Mouse (Mus musculus) testis, adult 2 months (tissue): ENCODE results near the gene Cdc25a.

Experiments
- CTCF ChIP-seq: fragments of 200-500 bp; IDR thresholded peaks from 2 replicates; pipeline ENCODE4 v1.5.1; 2012; ENCODE audit warnings: low read depth, mild to moderate bottlenecking, inconsistent platforms, low read length, moderate library complexity; ENCODE audit not compliant: control insufficient read depth, insufficient read depth, insufficient replicate concordance
- POLR2A ChIP-seq: fragments of 200-500 bp; IDR thresholded peaks from 2 replicates; pipeline ENCODE4 v1.6.1; 2012; ENCODE audit warnings: low read depth, mild to moderate bottlenecking, inconsistent platforms, low read length, moderate library complexity; ENCODE audit not compliant: control insufficient read depth

- TF ChIP-seq POLR2A (no peak; the same call in 1 of the 2 replicates), CTCF (no peak)
These were observed 24.4 kb downstream of the Cdc25a start for GRCm38 (mm10) chr9:109899774-109900173.
